Mouse (Mus musculus) gastrocnemius, adult 8-10 months (tissue): Measurements from ENCODE around the gene Btbd35f20. TPM values are rescaled to one million over a fixed set of nuclear protein-coding genes. Genes with fewer than 3 reads are reported as not detected.
"Not testable (repeated sequence)": the region's sequence is repeated elsewhere in the genome, so short reads cannot be mapped to it uniquely, and the experiment has no call there.

Experiments used
- DNase-seq, 2 experiments: peaks; one replicate each; pipeline ENCODE4 v3.0.0; 2022; ENCODE audit warnings: low spot score in 2 of 2
- total RNA-seq, 4 experiments: library from RNA; stranded (reverse); gene quantifications; 2 replicates each; pipeline ENCODE4 v1.2.4; 2022

The Btbd35f20 gene
- total RNA-seq, result not detected

- DNase-seq, result not testable (repeated sequence)
Measured at GRCm38 (mm10) chrX:4291145-4291544, at the start of gene Btbd35f20. Btbd35f20 (minus strand) TSS chrX:4291245.

Other genes starting within 250 kb of the Btbd35f20 start
- not detected for gene Btbd35f28, start 94.7 kb downstream of the Btbd35f20 start, total RNA-seq
- gene Btbd35f17, start 79.4 kb upstream of the Btbd35f20 start, total RNA-seq, result not detected